Mouse (Mus musculus) liver, embryonic 14.5 days (tissue): ENCODE measurements at regions not wholly inside any gene's neighbourhood (a gene's known extent, or its start where the extent isn't known, plus 50 kb on each side); places are given as distances from the start of the nearest gene placed in this dataset.

Experiments used
- ATAC-seq: fragments of 200-750 bp; cut with Nextera tagmentation; 2 replicates; pipeline ENCODE4 v1.8.0; 2017; ENCODE audit warnings: moderate number of reproducible peaks, mild to moderate bottlenecking, moderate library complexity; ENCODE audit not compliant: insufficient read depth
- DNase-seq, 3 experiments: peaks; one replicate each; pipeline ENCODE4 v3.0.0-alpha.2; 2012 to 2013; ENCODE audit warnings: low read depth in 3 of 3, low spot score in 3 of 3
- H3K27ac ChIP-seq: fragments of 300-500 bp; sonication (generic); 2 replicates; pipeline ENCODE4 v1.5.1; 2014; ENCODE audit warnings: moderate library complexity, mild to moderate bottlenecking, control low read depth, inconsistent platforms
- H3K27me3 ChIP-seq: fragments of 300-500 bp; sonication (generic); 2 replicates; pipeline ENCODE4 v1.6.1; 2014; ENCODE audit warnings: mild to moderate bottlenecking, low read length, moderate library complexity; ENCODE audit not compliant: control insufficient read depth, insufficient read depth
- H3K36me3 ChIP-seq: fragments of 300-500 bp; sonication (generic); replicated peaks from 2 replicates; pipeline ENCODE4 v1.6.1; 2014; ENCODE audit warnings: low read depth; ENCODE audit not compliant: control insufficient read depth, insufficient read depth
- H3K4me1 ChIP-seq, 2 experiments: fragments of 200-500 bp in 1 of 2; fragments of 300-500 bp in 1 of 2; sonication (generic) in 1 of 2; replicated peaks; 2 replicates each; pipeline ENCODE4 v1.6.1; 2012 to 2014; ENCODE audit warnings: antibody characterized with exemption in 1 of 2, inconsistent platforms in 1 of 2, low read length in 1 of 2; ENCODE audit not compliant: control insufficient read depth in 2 of 2, insufficient read depth in 2 of 2
- H3K4me2 ChIP-seq: fragments of 300-500 bp; sonication (generic); 2 replicates; pipeline ENCODE4 v1.6.1; 2014; ENCODE audit warnings: low read depth, mild to moderate bottlenecking, control low read depth, moderate library complexity
- H3K4me3 ChIP-seq, 2 experiments: fragments of 200-500 bp in 1 of 2; fragments of 300-500 bp in 1 of 2; sonication (generic) in 1 of 2; 2 replicates each; pipeline ENCODE4 v1.5.1; 2012 to 2014; ENCODE audit warnings: low read depth in 2 of 2, low read length in 2 of 2, mild to moderate bottlenecking in 2 of 2, control low read depth in 1 of 2, inconsistent platforms in 1 of 2, moderate library complexity in 1 of 2; ENCODE audit not compliant: insufficient read depth in 1 of 2
- H3K9ac ChIP-seq: fragments of 300-500 bp; sonication (generic); replicated peaks from 2 replicates; pipeline ENCODE4 v1.6.1; 2014; ENCODE audit warnings: mild to moderate bottlenecking, control low read depth, moderate library complexity
- H3K9me3 ChIP-seq: fragments of 300-500 bp; sonication (generic); 2 replicates; pipeline ENCODE4 v1.6.1; 2016; ENCODE audit warnings: low read length, mixed read lengths; ENCODE audit not compliant: control insufficient read depth
- CTCF ChIP-seq: IDR thresholded peaks from 2 replicates; pipeline ENCODE4 v1.5.1; 2016; ENCODE audit warnings: antibody characterized with exemption, low read depth, control low read depth
- EP300 ChIP-seq: IDR thresholded peaks from 2 replicates; pipeline ENCODE4 v1.6.1; 2016; ENCODE audit warnings: antibody characterized with exemption, low read depth
- WGBS: fragments of 180-500 bp; shearing (Covaris S2); extraction: QIAGEN DNeasy Blood & Tissue Kit; methylation state at CpG from one replicate; pipeline ENCODE4 v1.1.7; 2014; ENCODE audit not compliant: insufficient replicate concordance; 5-methylcytosine and 5-hydroxymethylcytosine counted together

DNA sequence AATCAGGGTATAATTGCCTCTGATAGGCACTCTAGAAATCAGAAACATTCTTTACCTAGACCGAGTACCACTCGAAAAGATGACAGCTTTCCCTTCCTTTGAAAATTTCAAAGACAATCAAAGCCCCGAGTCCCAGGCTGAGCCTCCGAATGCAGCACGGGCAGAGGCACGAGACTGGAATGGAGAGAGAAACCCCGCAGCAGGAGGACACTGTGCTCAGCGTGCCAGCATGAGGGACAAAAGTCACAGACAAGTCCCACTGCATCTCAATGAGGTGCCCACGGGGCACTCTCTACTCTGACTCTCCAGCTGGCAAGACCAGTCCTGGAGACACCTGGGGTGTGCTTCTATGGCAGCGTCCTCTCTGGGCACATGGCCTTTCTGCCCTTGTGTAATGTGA lies 454.3 kb upstream of the Cdh4 start:
- H3K9ac ChIP-seq: no peak overlapping the region
- no peaks in the 10 kb centered on the region for H3K27me3 ChIP-seq
- 58% methylated on average over 10 of the region's 10 CpGs for WGBS
- no peaks in the 10 kb centered on the region for H3K9me3 ChIP-seq
- no peak overlapping the region for H3K4me2 ChIP-seq
- H3K4me3 ChIP-seq: no peak overlapping the region
- no peak for TF ChIP-seq EP300
- no peak for TF ChIP-seq CTCF
- no peaks in the 10 kb centered on the region for H3K36me3 ChIP-seq
- no peak overlapping the region for H3K27ac ChIP-seq
- no peaks in the 10 kb centered on the region for H3K4me1 ChIP-seq
- ATAC-seq (no peak), DNase-seq (no peak)

DNA sequence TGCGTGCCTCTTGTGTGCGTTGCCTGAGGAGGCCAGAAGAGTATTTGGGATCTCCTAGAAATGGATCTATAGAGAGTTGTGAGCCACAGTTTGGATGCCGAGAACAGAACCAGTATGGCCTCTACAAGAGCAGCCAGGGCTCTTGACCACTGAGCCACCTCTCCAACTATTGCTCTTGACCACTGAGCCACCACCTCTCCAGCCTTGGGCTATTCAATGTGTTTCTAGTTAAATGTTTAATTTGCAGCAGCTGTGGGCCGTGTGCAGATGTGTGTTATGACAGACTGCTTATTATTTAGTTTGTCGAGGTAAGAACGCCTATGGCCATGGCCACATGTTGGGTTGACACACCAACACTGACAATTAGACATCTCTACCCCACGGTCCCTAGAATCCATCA lies 452.9 kb upstream of the Cdh4 start:
- WGBS: 64% methylated on average over 7 of the region's 7 CpGs
- no peak for ATAC-seq

DNA sequence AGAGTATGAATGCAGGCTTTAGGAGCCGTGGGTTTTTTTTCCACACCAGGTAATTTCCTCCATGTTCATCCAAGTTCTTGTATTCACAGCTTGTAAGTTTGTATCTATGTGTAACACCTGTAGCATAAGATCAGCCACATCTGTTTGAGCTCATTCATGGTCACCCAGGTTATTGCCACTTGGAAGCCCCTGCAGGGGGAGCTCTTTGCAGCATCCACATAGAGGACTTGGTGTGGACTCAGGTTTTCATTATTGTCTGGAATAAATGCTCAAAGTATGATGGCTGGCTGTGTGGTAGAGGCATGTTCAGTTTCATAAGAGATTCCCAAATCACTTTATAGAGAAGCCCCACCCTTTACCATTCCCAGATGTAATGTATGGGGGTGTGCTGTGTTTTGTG lies 452.4 kb upstream of the Cdh4 start:
- no peaks in the 10 kb centered on the region for H3K4me1 ChIP-seq
- no peaks in the 10 kb centered on the region for H3K27me3 ChIP-seq
- no peak overlapping the region for H3K27ac ChIP-seq
- ATAC-seq: no peak
- H3K4me3 ChIP-seq: no peak overlapping the region
- H3K4me2 ChIP-seq: no peak overlapping the region
- H3K9ac ChIP-seq: no peak overlapping the region
- no peaks in the 10 kb centered on the region for H3K9me3 ChIP-seq
- no peak for TF ChIP-seq EP300
- no peak for TF ChIP-seq CTCF
- no peaks in the 10 kb centered on the region for H3K36me3 ChIP-seq
- DNase-seq: no peak
- WGBS: 84% methylated on average over 1 of the region's 1 CpGs

More for the DNA sequence above, 452.9 kb upstream of the Cdh4 start:
- no peak overlapping the region for H3K9ac ChIP-seq
- no peaks in the 10 kb centered on the region for H3K36me3 ChIP-seq
- H3K27ac ChIP-seq: no peak overlapping the region
- H3K4me2 ChIP-seq: no peak overlapping the region
- DNase-seq: no peak
- H3K9me3 ChIP-seq: no peaks in the 10 kb centered on the region
- H3K27me3 ChIP-seq: no peaks in the 10 kb centered on the region
- no peak overlapping the region for H3K4me3 ChIP-seq
- TF ChIP-seq EP300 (no peak), CTCF (no peak)
- no peaks in the 10 kb centered on the region for H3K4me1 ChIP-seq

DNA sequence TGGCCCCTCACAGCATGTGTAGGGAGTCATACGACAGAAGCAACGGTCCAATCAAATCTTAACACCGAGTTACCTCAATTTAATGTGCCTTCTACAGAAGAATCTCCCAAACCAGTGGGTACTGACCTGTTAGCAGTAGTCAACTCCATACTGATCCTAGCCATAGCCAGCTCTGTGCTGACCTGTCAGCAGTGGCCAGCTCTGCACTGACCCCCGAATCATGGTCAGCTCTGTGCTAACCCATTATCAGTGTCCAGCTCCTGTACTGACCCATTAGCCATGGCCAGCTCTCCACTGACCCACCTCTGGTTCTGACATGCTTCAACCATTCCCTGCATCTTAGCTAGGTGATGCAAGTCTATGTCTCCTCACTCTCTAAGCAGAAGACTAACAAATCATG lies 451.3 kb upstream of the Cdh4 start:
- TF ChIP-seq CTCF: no peak
- TF ChIP-seq EP300: no peak
- no peak for DNase-seq
- WGBS: 58% methylated on average over 4 of the region's 4 CpGs
- no peak for ATAC-seq
- H3K9ac ChIP-seq: no peak overlapping the region
- H3K36me3 ChIP-seq: no peaks in the 10 kb centered on the region
- no peaks in the 10 kb centered on the region for H3K4me1 ChIP-seq
- no peaks in the 10 kb centered on the region for H3K9me3 ChIP-seq
- no peak overlapping the region for H3K4me3 ChIP-seq
- no peak overlapping the region for H3K4me2 ChIP-seq
- H3K27ac ChIP-seq: no peak overlapping the region
- H3K27me3 ChIP-seq: no peaks in the 10 kb centered on the region

DNA sequence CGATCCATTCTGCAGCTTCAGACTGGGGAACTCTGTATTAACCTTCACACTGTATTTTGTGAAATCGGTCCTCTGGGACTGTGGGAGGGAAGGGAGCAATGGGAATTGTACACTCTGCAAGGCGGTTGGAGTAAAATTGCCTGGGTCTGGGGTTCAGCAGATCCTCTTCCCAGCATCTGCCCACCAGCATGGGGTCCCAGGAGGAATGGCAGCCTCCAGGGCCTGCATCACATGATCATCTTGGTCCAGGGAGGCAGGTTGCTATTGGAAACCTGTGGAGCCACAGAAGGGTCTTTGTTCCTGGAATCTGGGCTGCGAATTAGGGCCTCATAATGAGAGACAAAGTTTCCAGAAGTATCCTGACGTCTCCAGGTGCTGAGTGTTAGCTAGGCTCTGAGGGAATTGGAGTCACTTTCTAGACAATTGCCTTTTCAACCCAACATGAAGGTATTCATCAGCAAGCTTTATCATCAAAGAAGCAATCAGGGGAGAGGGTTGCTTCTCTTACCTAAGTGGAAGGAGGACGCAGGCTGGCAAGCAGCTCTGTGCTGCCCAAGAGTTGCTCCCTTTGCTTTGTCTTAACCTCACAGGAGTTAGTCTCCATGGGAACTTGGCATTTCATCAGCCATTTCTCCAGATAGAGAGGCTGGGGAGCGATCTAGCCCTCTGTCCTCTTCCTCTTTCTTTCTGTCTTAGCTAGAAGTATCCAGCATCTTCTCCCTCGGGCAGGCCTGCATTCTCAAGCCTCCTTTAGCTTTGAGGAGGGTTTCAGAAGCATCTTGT lies 449.7 kb upstream of the Cdh4 start:
- H3K9ac ChIP-seq: no peak overlapping the region
- ATAC-seq (no peak), DNase-seq (no peak)
- H3K4me1 ChIP-seq: no peaks in the 10 kb centered on the region
- no peak overlapping the region for H3K4me3 ChIP-seq
- no peak overlapping the region for H3K27ac ChIP-seq
- H3K27me3 ChIP-seq: no peaks in the 10 kb centered on the region
- H3K9me3 ChIP-seq: no peaks in the 10 kb centered on the region
- no peak for TF ChIP-seq CTCF
- TF ChIP-seq EP300: no peak
- no peaks in the 10 kb centered on the region for H3K36me3 ChIP-seq
- WGBS: 58% methylated on average over 8 of the region's 8 CpGs
- H3K4me2 ChIP-seq: no peak overlapping the region
